Mouse (Mus musculus) skeletal muscle tissue, adult 2 months (tissue): ENCODE results near the gene Gm28230.

Source experiments
- DNase-seq: peaks from one replicate; pipeline ENCODE4 v3.0.0-alpha.2; 2012; ENCODE audit warnings: low read depth, low spot score

Gm28230 gene

DNA sequence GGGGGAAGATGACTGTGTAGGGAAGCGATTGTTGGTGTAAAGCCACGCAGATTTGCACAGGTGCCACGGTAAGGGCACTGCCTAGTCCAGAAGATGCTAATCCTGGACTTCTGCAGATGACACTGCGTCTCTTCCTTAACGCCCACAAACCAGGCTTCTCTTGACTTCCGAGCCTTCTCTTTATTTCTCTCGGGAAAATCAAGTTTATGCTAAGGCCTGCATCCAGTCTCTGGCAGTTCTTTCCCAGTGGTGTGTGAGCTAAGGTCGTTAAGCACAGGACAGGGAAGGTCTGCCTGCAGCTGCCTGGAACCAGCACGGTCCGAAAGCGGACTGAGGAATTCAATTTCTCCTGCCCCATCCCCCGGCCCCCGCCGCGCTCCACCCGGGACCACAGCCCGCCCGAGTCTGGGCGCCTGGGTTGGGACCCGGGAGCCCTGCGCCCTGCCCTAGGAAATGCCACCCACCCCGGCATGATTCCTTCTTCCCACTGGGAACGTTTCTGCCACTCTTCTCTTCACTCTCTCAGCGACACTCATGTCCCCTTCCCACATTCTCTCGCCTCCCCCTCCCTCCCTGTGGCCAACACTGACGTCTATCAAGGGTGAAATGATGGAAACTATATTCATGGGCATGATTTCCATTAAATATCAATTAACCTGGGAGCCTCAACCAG lies 22.7 kb upstream of the Gm28230 start:
- DNase-seq: no peak

DNA sequence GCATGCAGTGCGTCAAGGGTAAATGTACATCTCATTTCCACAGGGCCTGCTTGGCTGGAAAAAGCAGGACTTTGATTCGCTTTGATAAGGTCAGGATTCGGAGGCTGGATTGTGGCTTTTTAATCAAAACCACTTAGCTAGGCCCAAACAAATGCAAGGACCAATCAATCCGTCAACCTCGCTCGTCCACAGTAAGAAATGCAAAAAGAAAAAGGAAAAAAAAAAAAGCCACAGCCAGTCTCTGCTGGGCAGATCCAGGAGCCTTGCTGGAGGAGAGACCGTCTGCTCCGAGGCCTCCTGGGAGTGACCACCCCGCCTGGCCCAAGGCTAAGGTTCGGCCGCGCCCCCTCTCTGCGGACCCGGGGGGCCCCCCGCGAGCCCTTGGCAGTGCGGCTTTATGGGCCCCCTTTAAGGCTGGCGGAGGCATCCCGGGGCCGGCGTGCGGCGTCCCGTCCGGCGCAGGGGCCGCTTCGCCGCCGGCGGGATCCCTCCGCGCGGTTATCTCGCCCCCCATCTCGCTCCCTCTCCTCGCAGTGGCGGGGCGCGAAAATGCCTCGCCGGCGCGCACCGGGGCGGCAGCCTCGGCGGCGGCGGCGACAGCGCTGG lies 22.0 kb upstream of the Gm28230 start, which contains the start of gene Hoxd8:
TSS of gene Hoxd8 (plus strand) at position 223 of the 606 bp plus-strand sequence.
- DNase-seq: peak; percentile 53

DNA sequence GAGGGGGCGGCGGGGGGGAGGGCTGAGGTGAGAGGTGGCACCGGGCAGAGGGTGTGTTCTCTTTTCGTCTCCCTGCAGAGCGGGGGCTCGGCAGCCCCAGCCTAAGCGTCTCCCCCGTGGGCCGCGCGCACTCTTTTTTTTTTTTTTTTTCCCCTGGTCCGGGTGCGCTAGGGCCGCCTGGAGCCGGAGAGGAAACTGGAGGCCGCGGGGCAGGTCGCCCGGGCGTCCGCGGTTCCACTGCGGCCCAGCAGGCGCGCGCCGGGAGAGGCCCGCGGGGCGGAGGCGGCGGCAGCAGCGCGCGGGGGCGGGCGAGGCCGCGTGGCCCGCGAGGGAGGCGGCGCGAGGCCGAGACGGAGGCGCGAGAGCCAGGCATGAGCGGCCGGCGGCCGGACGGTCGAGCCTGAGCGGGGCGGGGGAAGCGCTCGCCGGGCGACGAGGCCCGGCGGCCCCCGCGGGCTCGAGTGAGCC lies 21.5 kb upstream of the Gm28230 start:
- no peak for DNase-seq

DNA sequence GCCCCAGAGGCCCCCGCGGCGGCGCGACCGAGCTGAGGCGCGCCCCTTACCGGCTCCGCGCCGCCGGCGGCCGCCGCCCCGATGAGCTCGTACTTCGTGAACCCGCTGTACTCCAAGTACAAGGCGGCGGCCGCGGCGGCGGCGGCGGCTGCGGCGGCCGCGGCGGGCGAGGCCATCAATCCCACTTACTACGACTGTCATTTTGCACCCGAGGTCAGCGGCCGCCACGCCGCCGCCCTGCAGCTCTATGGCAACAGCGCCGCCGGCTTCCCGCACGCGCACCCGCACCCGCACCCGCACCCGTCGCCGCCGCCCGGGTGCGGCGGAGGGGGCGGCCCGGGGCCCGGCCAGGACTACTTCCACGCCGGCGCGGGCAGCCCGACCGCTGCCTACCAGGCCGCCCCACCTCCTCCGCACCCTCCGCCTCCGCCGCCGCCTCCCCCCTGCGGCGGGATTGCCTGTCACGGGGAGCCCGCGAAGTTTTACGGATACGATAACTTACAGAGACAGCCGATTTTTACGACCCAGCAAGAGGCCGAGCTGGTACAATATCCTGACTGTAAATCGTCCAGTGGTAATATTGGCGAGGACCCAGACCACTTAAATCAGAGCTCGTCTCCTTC lies 20.9 kb upstream of the Gm28230 start:
- DNase-seq: no peak

DNA sequence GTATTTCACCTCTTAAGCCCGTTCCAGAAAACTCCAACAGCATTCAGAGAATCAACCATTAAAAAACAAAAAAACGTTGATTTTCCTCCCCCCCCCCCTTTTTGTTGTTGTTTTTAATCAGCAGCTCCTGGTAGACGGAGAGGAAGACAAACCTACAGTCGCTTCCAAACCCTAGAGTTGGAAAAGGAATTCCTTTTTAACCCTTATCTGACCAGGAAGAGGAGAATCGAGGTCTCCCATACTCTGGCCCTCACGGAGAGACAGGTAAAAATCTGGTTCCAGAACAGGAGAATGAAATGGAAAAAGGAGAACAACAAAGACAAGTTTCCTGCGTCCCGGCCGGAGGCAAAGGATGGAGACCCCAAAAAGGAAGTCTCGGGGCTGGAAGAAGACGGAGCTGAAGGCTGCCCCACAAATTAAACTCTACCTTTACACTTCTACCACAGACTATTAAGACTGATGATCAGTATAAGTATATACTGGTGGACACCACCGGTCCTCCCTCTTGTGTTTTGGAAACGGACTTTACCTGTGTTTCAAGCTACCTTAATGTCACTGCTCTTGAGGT lies 20.1 kb upstream of the Gm28230 start:
- no peak for DNase-seq

DNA sequence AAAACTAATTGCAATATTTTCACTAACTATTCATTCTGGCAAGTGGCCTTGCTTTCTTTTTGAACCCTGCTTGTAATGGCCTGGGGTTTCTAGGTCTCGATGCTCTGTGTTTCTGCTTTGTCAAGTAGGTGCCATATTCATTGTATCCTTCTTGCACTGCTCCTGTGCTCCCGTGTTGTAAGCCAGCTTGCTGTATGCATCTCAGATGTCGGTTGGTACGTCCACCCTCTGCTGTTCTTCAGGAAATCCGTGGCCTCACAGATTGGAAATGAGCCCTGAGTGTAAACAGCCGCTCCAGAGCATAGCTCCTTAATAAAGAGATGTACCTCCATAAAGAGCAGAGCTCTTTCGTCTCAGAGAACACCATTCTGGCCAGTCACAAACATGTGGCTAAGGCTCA lies 18.9 kb upstream of the Gm28230 start:
- DNase-seq: no peak

DNA sequence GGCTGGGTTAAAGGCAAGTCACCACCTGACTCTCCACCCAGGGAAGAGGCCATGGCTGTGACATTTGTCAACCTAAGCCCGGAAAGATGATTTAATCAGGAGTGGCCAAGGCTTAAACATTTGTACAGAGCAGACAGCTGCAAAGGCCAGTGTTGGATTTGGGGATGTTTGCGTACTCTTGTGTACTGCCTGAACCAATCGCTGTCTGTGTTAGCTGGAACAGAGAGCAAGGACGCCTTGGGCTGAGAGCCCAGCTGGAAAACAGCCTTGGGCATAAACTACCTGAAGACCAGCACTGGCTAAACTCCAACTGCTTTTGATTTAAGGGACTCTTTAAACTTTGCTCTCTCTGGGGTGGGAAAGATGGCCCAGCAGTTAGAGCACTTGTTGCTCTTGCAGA lies 17.9 kb upstream of the Gm28230 start:
- DNase-seq: no peak

DNA sequence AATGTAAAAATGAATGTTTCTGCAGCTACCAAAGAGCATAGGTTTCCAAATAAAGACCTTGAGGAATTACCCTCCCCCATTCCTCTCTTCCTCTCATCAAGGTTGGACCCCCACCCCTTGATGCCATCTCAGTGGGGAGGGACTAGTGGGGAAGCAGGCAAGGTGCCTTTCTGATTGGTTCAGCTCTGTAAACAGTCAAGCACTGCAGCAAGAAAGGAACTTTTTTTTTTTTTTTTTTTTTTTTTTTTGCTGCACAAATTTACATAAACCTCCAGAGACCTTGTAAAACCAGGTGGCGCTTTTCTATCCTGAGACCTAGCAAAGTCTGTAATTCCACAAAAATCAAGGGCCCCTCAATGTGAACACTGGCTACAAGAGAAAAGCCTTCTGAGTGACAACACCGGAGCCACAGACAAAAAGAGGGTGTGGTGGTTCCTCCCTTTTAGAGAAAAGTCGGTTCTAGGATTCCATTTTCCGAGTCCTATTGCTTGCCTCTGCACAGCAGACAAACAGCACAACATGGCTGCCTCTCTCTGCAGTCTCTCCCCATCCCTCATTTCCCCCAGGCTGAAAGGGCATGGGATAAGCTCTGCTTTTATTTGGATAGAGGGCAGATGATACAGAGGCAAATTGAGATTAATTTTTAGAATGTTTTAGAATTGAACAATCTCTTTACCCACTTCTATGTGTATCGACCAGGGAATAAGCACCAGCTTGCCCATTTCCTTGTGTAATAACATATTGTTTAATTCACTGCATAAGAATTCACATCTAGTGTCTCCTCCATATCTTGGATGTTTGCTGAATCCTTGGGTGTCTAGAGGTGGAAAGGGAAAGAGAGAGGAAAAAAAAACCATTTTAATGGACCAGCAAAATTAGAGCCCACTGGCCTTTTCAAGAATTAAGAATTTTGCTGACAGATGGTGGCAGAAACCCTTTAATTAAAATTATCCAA lies 16.8 kb upstream of the Gm28230 start:
- DNase-seq: no peak

DNA sequence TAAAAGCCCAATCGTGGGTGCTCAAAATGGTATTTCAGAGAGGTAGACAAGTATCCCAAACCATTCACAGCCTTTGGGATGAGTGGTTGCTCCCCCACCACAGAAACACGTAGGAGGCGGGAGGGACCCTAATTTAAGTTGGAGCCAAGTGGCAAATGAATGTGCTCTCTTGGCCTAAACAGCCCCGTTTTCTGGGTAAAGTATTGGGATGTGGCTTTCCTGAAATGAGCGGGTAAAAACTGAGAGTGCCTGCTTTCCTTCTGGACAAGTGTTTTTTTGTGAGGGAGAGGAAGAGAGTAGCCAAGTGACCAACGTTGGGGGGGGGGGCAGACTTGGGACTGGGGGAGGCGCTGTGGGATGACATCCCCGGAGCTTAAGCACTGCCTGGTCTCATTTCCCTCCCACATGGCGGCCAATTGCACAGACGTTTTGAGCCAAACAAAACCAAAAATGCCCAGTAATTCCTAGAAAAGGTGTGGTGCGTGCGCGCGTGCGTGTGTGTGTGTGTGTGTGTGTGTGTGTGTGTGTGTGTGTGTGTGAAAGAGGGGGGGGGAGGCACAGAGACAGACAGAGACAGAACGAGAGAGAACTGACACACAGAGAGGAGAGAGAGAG lies 15.5 kb upstream of the Gm28230 start:
- DNase-seq: no peak

DNA sequence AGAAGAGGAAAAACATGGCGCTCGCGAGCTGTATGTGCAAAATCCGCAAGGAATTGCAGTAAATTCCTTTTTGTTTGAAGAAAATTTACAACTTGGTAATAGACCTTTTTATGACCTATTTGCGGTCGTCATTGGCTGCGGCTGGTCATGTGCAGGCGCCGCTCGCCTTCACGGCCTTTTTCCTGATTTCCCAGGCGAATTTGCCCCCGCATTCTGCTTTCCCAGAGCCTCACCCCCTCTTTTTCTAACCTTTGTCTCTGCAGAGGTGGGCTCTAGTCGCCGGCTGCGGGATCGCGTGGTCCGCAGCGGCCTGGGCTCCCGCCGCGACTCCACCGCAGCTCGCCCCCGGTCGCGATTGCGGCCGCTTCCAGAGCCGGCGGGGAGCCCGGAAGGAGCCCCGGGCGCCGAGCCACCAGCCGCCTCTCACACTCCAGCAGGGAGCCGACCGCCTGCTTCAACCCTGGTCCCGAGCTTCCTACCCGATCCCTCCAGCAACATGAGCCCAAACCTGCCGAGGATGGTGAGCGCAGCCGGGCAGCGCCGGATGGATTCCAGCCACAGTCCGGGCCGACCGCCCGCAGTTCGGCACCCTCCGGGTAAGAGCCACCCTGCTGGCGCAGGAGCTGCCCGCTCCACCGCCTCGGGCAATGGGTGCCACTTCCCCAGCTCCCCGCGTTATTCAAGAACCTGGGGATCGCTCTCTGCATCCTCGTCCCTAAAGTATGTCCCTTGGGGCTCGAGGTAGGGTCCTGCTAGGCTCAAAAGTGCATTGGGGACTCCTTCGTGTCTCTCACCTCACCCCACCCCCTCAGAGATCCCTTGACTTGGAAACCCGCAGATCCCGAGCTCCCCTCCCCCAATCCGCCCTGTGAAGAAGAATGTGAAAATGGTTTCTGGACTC lies 14.6 kb upstream of the Gm28230 start, which contains the start of the genes Hoxd3 and Hoxd4:
TSS of gene Hoxd3 (plus strand) at position 207 of the 901 bp plus-strand sequence.
TSS of gene Hoxd4 (plus strand) at position 209 of the 901 bp plus-strand sequence.
- no peak for DNase-seq

DNA sequence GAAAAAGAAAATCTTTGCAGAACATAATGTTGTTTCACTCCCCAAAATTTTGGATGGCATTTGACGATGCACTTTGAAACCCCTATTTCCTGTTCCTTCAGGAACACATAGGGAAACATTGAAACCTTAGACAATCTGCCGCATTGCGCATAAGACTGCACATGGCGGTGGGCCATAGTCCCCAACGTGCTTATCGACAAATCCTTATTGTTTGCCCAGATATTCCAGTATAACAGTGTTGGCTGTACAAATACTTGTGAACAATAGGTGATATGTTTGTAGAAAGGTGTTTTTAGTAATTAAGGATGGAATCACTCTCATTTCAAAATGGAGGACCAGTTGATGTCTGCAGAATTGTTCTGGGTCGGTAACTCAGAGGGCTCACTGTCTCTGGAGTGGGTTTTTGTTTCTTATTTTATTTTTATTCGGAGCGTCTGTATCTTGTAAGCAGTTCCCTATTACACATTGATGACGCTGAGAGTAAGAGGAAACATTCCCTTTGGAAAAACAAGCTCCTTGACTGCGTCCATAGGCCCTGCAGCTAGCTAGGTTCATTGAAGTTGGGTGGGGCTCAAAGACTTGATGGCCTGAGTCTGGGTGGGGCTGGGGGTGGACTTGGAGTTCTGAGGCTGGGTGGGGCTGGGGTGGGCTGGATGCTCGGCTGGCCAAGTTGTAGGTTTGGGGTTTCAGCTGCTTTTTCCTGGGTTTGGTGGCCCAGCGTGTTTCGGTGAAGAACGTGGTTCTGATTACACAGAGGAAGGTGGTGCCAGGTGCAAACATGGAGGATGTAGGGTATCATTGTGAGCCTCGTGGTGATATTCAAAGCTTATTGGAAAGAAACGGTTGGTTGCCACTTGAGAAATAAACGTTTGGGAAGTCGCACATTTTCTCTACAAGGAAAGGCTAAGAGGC lies 13.0 kb upstream of the Gm28230 start:
- DNase-seq: no peak

DNA sequence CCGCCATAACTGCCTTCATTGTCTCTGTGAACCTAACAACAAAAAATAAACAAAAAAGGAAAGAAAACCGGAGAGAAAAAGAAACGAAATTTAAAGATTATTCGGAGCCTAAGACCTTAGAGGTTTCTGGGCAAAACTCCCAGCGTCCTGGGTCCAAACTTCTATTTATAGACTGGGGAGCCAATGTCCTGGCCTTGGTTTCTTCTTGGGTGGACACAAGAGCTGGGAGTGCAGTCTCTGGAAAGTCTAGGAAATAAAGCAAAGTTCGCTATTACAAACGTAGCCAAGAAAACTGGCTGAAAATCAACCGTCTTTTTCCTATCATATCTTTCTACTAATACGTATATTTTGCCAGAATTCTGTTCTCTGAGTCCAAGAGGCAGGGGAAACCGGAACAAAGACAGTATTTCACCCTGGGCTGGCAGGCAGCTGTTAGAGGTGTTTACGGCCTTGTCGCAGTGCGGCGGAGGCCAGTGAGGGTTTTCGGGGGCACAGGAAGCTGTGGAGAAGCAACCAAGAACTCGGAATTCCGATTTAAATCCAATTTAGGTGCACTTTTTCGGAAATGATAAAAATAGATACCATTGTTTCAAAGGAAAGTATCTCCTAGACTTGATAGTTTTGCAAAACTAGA lies 12.3 kb upstream of the Gm28230 start:
- no peak for DNase-seq

DNA sequence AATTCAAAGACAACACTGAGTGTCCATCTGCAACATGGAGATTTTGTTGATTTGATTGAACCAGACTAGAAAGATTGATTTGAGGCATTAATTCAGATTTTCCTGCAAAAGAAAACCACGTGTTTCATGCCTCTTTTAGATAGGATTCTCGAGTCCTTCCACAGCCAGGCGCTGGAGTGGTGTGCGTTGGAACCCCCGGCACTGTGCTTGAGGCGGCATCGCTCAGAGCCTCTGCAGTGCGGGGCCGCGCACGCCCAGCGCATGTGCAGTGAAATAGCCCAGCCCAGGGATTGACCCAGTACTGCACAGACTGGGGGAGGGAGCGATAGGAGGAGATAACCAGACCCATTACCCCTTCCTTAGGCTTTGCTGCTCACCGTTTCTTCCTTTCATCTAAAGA lies 11.6 kb upstream of the Gm28230 start:
- DNase-seq: no peak

DNA sequence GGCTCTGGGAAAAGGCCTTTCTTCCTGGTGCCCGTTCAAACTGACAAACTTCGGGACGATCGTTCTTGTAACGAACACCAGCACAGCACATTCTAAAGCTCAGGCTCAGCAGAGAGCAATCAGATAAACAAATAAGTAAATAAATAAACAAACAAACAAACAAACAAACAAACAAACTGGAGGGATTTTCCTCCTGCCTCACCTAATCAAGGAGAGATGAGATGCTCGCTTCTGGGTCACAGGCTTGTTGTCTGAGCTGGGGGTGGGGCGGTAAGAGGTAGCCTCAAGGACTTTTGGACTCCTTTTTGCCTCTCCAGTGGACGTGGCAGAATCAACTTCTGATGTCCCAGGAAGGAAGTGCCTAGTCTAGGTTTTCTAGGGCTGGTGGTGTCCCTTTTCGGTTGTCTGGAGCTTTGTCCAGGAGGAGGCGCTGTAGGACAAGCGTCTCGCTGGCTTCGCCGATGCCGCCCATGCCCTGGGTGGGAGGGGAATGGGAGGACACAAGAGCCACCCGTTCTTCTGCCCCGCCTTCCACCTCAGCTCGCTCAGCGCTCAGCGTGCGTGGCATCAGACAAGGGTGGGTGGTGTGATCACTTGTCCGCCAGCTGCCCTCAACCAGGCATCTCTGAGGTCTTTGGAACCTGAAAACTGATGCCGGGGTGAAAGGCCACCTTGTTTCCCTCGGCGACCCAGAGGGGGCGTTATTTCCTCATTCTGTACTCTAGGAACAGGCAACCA lies 10.9 kb upstream of the Gm28230 start:
- DNase-seq: peak; percentile 77

DNA sequence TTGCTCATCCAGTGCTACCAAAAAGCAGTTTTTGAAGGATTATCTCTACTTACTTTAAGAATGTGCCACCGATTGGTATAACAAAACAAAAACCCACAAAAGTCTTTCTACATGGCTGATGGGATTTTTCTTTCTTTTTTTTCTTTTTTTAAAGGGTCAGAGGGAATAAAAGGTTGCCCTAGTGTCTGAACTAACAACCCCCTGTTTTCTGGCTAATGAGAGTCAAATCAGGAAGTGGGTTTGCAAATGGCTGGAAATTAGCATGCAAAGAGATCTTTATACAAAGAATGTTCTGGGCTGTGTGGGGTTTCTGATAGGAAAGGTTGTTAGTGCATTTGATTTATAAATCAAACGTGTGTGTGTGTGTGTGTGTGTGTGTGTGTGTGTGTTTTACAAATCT lies 6.1 kb upstream of the Gm28230 start:
- no peak for DNase-seq

DNA sequence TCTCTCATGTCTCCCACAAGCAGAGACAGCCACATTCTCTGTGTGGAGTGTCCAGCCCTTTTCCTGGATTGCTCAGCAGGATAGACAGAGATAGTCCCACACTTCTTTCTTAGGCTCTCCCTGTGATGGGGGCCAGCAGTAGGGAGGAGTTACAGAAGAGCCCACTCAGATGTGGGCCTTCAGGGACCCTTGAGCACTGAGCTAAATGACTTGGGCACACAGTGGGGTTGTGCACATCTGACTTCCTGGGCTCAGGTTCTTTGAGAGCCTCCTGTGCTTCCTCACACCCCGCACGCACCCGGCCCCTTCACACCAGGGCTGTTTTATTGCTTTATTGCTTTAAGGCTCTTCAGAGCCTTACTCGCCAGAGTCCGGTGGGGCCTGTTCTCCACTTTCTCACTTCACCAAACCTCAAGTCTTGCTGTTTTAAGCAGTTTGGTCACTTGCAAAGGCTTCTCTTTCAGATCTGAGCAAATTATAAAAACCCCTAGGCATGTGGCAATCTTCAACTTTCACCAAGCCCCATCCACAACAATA lies 5.5 kb upstream of the Gm28230 start:
- no peak for DNase-seq

DNA sequence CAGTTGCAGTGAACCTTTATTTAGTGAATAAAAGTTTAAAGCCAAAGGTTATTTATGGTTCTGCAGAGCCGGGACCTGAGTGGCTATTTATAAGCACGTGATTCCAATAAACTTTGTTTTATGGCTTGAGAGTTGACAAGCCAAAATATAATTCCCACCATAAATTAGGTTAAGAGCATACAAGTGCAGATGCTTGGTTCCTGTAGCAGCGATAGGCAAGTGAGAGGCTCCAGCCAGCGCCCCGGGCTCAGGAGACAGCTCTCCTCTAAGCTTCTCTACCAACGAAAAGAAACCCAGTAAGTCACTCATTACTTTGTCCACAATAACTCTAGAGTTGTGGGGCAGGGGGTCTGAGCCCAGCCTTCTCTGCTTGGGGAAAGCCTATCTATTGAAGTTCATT lies 4.6 kb upstream of the Gm28230 start:
- DNase-seq: no peak
